ENCODE assay signal across 12 mouse cellular contexts in genomic region chr12:24950376-24951046, GRCm38 (mm10). TPM values are rescaled to one million over a fixed set of nuclear protein-coding genes. Genes with fewer than 3 reads are reported as not detected.
A peak's percentile ranks its signal among the peaks of the same experiment; 100 is the strongest.
DNase-seq lines count a peak whose midpoint lies in the region; ATAC-seq and TF ChIP-seq lines count a peak whose summit lies in the region.
"Had no signal": no experiment of that assay in that cellular context is flagged by ENCODE, and none has a peak within 500 bp of the region (broad histone marks: within the 10 kb centered on the region; RNA-seq: fewer than 3 reads in every experiment).

No protein-coding gene starts in this region.

- H3K4me1 ChIP-seq in cerebellum, adult 2 months (ENCODE audit: control insufficient read depth, insufficient read depth, low read length) = no peaks in the 10 kb centered on the region
- no peaks in the 10 kb centered on the region for H3K4me1 ChIP-seq in liver, adult 2 months (ENCODE audit: control insufficient read depth, insufficient read depth, low read length)
- no peaks in the 10 kb centered on the region for H3K4me1 ChIP-seq in liver, embryonic 11.5 days (replicated peaks; ENCODE audit: control insufficient read depth, insufficient read depth, low read length)
- no peaks in the 10 kb centered on the region for H3K4me1 ChIP-seq in bone marrow macrophage, adult 2 months (ENCODE audit: control insufficient read depth, insufficient read depth, low read length)
- H3K4me1 ChIP-seq: forebrain, embryonic 12.5 days; hindbrain, embryonic 12.5 days; midbrain, embryonic 10.5 days had no signal

- no peak for DNase-seq in cerebellum, adult 2 months
- DNase-seq in cerebellum, adult 11-12 months = no peak
- no peak for DNase-seq in liver, adult 2 months (ENCODE audit: extremely low read depth, low read depth, low spot score)
- DNase-seq in liver, embryonic 11.5 days (ENCODE audit: low spot score) = no peak
- DNase-seq in retina, embryonic 14.5 days (ENCODE audit: low spot score) = peak; percentile 27
- DNase-seq in heart, postnatal 25 days (ENCODE audit: low spot score) = no peak
- DNase-seq in urinary bladder, adult 2 months (ENCODE audit: low spot score) = no peak
- DNase-seq: layer of hippocampus, postnatal 36 days had no signal

- TF ChIP-seq CTCF in cerebellum, adult 2 months (IDR thresholded peaks at IDR 0.05; ENCODE audit: borderline replicate concordance, insufficient read depth, low read depth, low read length) = peak; percentile 21; the same call in 1 of the 2 replicates
- TF ChIP-seq CTCF in liver, adult 2 months (IDR thresholded peaks at IDR 0.05; ENCODE audit: low read depth, low read length) = peak; percentile 33; the same call in 1 of the 2 replicates
- TF ChIP-seq CTCF in bone marrow macrophage, adult 2 months (IDR thresholded peaks at IDR 0.05; ENCODE audit: low read depth, low read length) = 0 out of 2 replicates have a peak, but pooled peaks have one; percentile 17

- no peak for TF ChIP-seq POLR2A in cerebellum, adult 2 months (IDR thresholded peaks at IDR 0.05; ENCODE audit: borderline replicate concordance, insufficient read depth, low read length)
- TF ChIP-seq POLR2A in liver, adult 2 months (IDR thresholded peaks at IDR 0.05; ENCODE audit: extremely low read depth, insufficient read depth, low read length) = no peak
- no peak for TF ChIP-seq POLR2A in bone marrow macrophage, adult 2 months (IDR thresholded peaks at IDR 0.05; ENCODE audit: borderline replicate concordance, low read depth, low read length)

- H3K79me2 ChIP-seq in liver, adult 2 months (ENCODE audit: control insufficient read depth, insufficient read depth, low read length) = no peaks in the 10 kb centered on the region

- no peak for ATAC-seq in liver, embryonic 11.5 days (replicated peaks; ENCODE audit: low FRiP score)

- no peak overlapping the region for H3K4me2 ChIP-seq in liver, embryonic 11.5 days
- H3K4me2 ChIP-seq: forebrain, embryonic 12.5 days; hindbrain, embryonic 12.5 days had no signal

- H3K4me3 ChIP-seq in cerebellum, adult 2 months (replicated peaks; ENCODE audit: insufficient read depth, low read depth, low read length) = no peak overlapping the region
- H3K4me3 ChIP-seq in liver, adult 2 months (ENCODE audit: insufficient read depth, low read depth, low read length) = no peak overlapping the region
- H3K4me3 ChIP-seq in liver, embryonic 11.5 days (ENCODE audit: low read depth, low read length) = no peak overlapping the region
- no peak overlapping the region for H3K4me3 ChIP-seq in bone marrow macrophage, adult 2 months (ENCODE audit: insufficient read depth, low read length)
- H3K4me3 ChIP-seq: forebrain, embryonic 12.5 days; hindbrain, embryonic 12.5 days; midbrain, embryonic 10.5 days had no signal

- 85% methylated on average over 7 of the region's 7 CpGs for WGBS in cerebellum, adult 2 months
- WGBS in liver, adult 2 months = 87% methylated on average over 7 of the region's 7 CpGs
- WGBS in liver, embryonic 11.5 days = 84% methylated on average over 7 of the region's 7 CpGs

- no peaks in the 10 kb centered on the region for H3K27me3 ChIP-seq in cerebellum, adult 2 months (ENCODE audit: control insufficient read depth, insufficient read depth, low read length)
- H3K27me3 ChIP-seq in liver, adult 2 months (ENCODE audit: control insufficient read depth, insufficient read depth, low read length) = no peaks in the 10 kb centered on the region
- H3K27me3 ChIP-seq in liver, embryonic 11.5 days (replicated peaks; ENCODE audit: control insufficient read depth, insufficient read depth, low read length) = no peaks in the 10 kb centered on the region
- H3K27me3 ChIP-seq: forebrain, embryonic 12.5 days; hindbrain, embryonic 12.5 days had no signal

- no peak overlapping the region for H3K9ac ChIP-seq in liver, adult 2 months (ENCODE audit: low read depth, low read length)
- H3K9ac ChIP-seq in liver, embryonic 11.5 days (ENCODE audit: low read depth, low read length) = no peak overlapping the region
- H3K9ac ChIP-seq: forebrain, embryonic 12.5 days; hindbrain, embryonic 12.5 days had no signal

- H3K27ac ChIP-seq in cerebellum, adult 2 months (ENCODE audit: insufficient read depth, low read length) = no peak overlapping the region
- no peak overlapping the region for H3K27ac ChIP-seq in liver, adult 2 months (replicated peaks; ENCODE audit: insufficient read depth, low read depth, low read length)
- no peak overlapping the region for H3K27ac ChIP-seq in liver, embryonic 11.5 days (ENCODE audit: low read depth, low read length)
- no peak overlapping the region for H3K27ac ChIP-seq in bone marrow macrophage, adult 2 months (ENCODE audit: insufficient read depth, low read depth, low read length)
- H3K27ac ChIP-seq: forebrain, embryonic 12.5 days; hindbrain, embryonic 12.5 days; midbrain, embryonic 10.5 days had no signal

- H3K9me3 ChIP-seq in liver, embryonic 11.5 days (ENCODE audit: control insufficient read depth, low read length) = no peaks in the 10 kb centered on the region
- H3K9me3 ChIP-seq: midbrain, embryonic 10.5 days had no signal

- intact Hi-C loops in heart, postnatal 25 days (cut with DNase I) = loop anchor here (5.0 kb wide), 1 partner anchor 348 kb away; no protein-coding TSS in a partner anchor

- H3K36me3 ChIP-seq in liver, adult 2 months (ENCODE audit: control insufficient read depth, insufficient read depth, low read length) = no peaks in the 10 kb centered on the region
- H3K36me3 ChIP-seq in liver, embryonic 11.5 days (ENCODE audit: control insufficient read depth, insufficient read depth, low read length) = no peaks in the 10 kb centered on the region

RNA-seq across cellular contexts. Expression of gene Kidins220, which starts 24.2 kb away (rescaled TPM):
- polyA plus RNA-seq in cerebellum, adult 2 months (2012; rRNA removed) = 161 and 165 TPM in 2 replicates
- total RNA-seq in liver, adult 2 months (2014; rRNA removed) = 26.6 and 30.3 TPM in 2 replicates
- 17.9 and 21.8 TPM in 2 replicates for polyA plus RNA-seq in liver, adult 2 months (2012; rRNA removed)
- 22.8 and 23.7 TPM in 2 replicates for polyA plus RNA-seq in liver, embryonic 11.5 days (2014; fragmentation: Nextera tagmentation; extraction: Ambion mirVana)
- 64.2 and 66.4 TPM in 2 replicates for polyA plus RNA-seq in bone marrow macrophage, adult 2 months (2012; ENCODE audit: insufficient read depth, insufficient read length, missing spikeins)
- 10 to 100 TPM; 69.0 to 76.8 TPM for total RNA-seq in heart, postnatal 25 days (2021)
- 95.9 and 101 TPM in 2 replicates for polyA plus RNA-seq in urinary bladder, adult 2 months (2012; rRNA removed)
